Mouse (Mus musculus): ENCODE results near the gene Mknk2. TPM values are rescaled to one million over a fixed set of nuclear protein-coding genes. Genes with fewer than 3 reads are reported as not detected.
A peak's percentile ranks its signal among the peaks of the same experiment; 100 is the strongest.
"Not testable (repeated sequence)": the region's sequence is repeated elsewhere in the genome, so short reads cannot be mapped to it uniquely, and the experiment has no call there.

Gene Mknk2
- polyA plus RNA-seq, 1 experiment from 2014 or later, result 124 TPM

- Histone ChIP-seq H3K27me3 (replicated peaks) (no peaks in the 10 kb centered on the region), H3K4me1 (peaks cover 69% of the 10 kb centered on the region), H3K4me3 (peak overlapping the region; percentile 84), H3K27ac (peak overlapping the region; percentile 88), H3K4me2 (peak overlapping the region; percentile 98), H3K9me3 (replicated peaks) (no peaks in the 10 kb centered on the region), H3K9ac (peak overlapping the region; percentile 96), H3K36me3 (no peaks in the 10 kb centered on the region)
- ATAC-seq, result peak; percentile 71
- 1% methylated on average over 72 of the region's 72 CpGs for WGBS (ENCODE audit: insufficient replicate concordance)
Observed at GRCm38 (mm10) chr10:80656130-80656862, 21.6 kb downstream of the Mknk2 start.

- H3K27me3 ChIP-seq (replicated peaks), result no peaks in the 10 kb centered on the region
- WGBS (ENCODE audit: insufficient replicate concordance), result 4% methylated on average over 12 of the region's 12 CpGs
- H3K4me3 ChIP-seq, result peak overlapping the region; percentile 84
- H3K4me2 ChIP-seq, result peak overlapping the region; percentile 98
- H3K27ac ChIP-seq, result peak overlapping the region; percentile 88
- no peaks in the 10 kb centered on the region for H3K36me3 ChIP-seq
- H3K4me1 ChIP-seq, result peaks cover 64% of the 10 kb centered on the region
- H3K9me3 ChIP-seq (replicated peaks), result no peaks in the 10 kb centered on the region
- H3K9ac ChIP-seq, result peak overlapping the region; percentile 96
- peak; percentile 28 for ATAC-seq
Observed at GRCm38 (mm10) chr10:80655406-80656129, 22.3 kb downstream of the Mknk2 start.

GRCm38 (mm10) chr10:80654866-80655265 is 23.0 kb downstream of the Mknk2 start:
- Histone ChIP-seq H3K27ac (no peak overlapping the region), H3K36me3 (no peaks in the 10 kb centered on the region), H3K4me1 (peaks cover 64% of the 10 kb centered on the region), H3K27me3 (replicated peaks) (no peaks in the 10 kb centered on the region), H3K4me3 (no peak overlapping the region; the same call in 1 of the 2 replicates), H3K4me2 (peak overlapping the region; percentile 98), H3K9ac (peak overlapping the region; percentile 96; the same call in 1 of the 2 replicates), H3K9me3 (replicated peaks) (no peaks in the 10 kb centered on the region)
- WGBS (ENCODE audit: insufficient replicate concordance), result 86% methylated on average over 6 of the region's 6 CpGs
- no peak for ATAC-seq

- Histone ChIP-seq H3K4me3 (no peak overlapping the region), H3K9me3 (replicated peaks) (no peaks in the 10 kb centered on the region), H3K27me3 (replicated peaks) (no peaks in the 10 kb centered on the region), H3K4me1 (peaks cover 48% of the 10 kb centered on the region), H3K36me3 (no peaks in the 10 kb centered on the region), H3K9ac (no peak overlapping the region), H3K4me2 (no peak overlapping the region), H3K27ac (peak overlapping the region; percentile 37; the same call in 1 of the 2 replicates)
- 73% methylated on average over 6 of the region's 6 CpGs for WGBS (ENCODE audit: insufficient replicate concordance)
- no peak for ATAC-seq
Observed at GRCm38 (mm10) chr10:80653156-80653720, 24.7 kb downstream of the Mknk2 start.

GRCm38 (mm10) chr10:80650392-80650791 is 27.5 kb downstream of the Mknk2 start:
- Histone ChIP-seq H3K27me3 (replicated peaks) (no peaks in the 10 kb centered on the region), H3K9ac (no peak overlapping the region), H3K9me3 (replicated peaks) (no peaks in the 10 kb centered on the region), H3K4me1 (peaks cover 24% of the 10 kb centered on the region), H3K36me3 (peaks cover 22% of the 10 kb centered on the region), H3K4me2 (no peak overlapping the region), H3K27ac (no peak overlapping the region), H3K4me3 (no peak overlapping the region)
- WGBS (ENCODE audit: insufficient replicate concordance), result 84% methylated on average over 10 of the region's 10 CpGs
- ATAC-seq, result no peak

GRCm38 (mm10) chr10:80649910-80650309 is 28.0 kb downstream of the Mknk2 start:
- not testable (repeated sequence) for H3K4me3 ChIP-seq; H3K27ac ChIP-seq; H3K9me3 ChIP-seq (replicated peaks); H3K9ac ChIP-seq; H3K4me2 ChIP-seq; H3K27me3 ChIP-seq (replicated peaks); ATAC-seq
- H3K36me3 ChIP-seq, result peaks cover 27% of the 10 kb centered on the region
- 72% methylated on average over 6 of the region's 6 CpGs for WGBS (ENCODE audit: insufficient replicate concordance)
- peaks cover 20% of the 10 kb centered on the region for H3K4me1 ChIP-seq

DNA sequence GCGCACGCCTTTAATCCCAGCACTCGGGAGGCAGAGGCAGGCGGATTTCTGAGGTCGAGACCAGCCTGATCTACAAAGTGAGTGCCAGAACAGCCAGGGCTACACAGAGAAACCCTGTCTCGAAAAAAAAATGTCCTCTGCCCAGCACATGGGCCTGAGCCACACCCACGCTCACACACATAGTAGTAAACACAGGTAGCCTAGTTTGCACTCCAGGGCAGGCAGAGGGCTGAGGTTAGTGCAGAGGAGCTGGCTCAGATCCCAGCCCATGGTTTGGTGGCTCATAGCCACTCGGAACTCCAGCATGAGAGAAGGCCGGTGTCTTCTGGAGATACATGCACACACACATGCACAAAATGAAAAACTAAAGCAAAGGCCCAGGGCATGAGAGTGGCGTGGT is 31.0 kb downstream of the Mknk2 start:
- H3K4me1 ChIP-seq, result no peaks in the 10 kb centered on the region

DNA sequence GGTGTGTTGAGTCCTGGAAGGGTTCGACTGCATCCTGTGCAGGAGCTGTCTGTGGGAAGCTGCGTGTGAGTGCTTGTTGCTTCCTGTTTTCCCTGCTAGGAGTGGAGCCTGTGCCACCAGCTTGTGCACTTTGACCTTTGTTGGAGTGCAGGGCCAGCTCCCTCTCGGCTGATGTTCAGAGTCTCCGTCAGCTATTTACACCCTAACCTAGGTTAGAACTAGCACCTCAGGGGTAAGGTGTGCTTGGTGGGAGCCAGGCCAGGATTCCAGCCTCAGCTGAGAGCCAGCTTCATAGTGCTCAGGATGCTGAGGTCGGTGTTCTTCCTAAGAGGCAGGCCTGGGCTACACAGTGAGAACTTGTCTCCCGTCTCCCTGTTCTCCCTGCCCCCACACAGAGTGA is 42.6 kb downstream of the Mknk2 start:
- Histone ChIP-seq H3K27ac (0 out of 2 replicates have a peak overlapping the region, but pooled peaks have one; percentile 5), H3K4me3 (no peak overlapping the region), H3K9ac (no peak overlapping the region), H3K9me3 (replicated peaks) (no peaks in the 10 kb centered on the region), H3K36me3 (peaks cover 84% of the 10 kb centered on the region), H3K27me3 (replicated peaks) (no peaks in the 10 kb centered on the region), H3K4me1 (peaks cover 14% of the 10 kb centered on the region; the same call in 1 of the 2 replicates), H3K4me2 (no peak overlapping the region)
- WGBS (ENCODE audit: insufficient replicate concordance), result 73% methylated on average over 6 of the region's 6 CpGs
- no peak for ATAC-seq

More for the DNA sequence above, 31.0 kb downstream of the Mknk2 start:
- Histone ChIP-seq H3K9me3 (replicated peaks) (no peaks in the 10 kb centered on the region), H3K36me3 (peaks cover 56% of the 10 kb centered on the region), H3K27me3 (replicated peaks) (no peaks in the 10 kb centered on the region), H3K9ac (no peak overlapping the region), H3K27ac (no peak overlapping the region), H3K4me2 (no peak overlapping the region), H3K4me3 (no peak overlapping the region)
- ATAC-seq, result no peak
- 79% methylated on average over 10 of the region's 10 CpGs for WGBS (ENCODE audit: insufficient replicate concordance)

GRCm38 (mm10) chr10:80628925-80629324 is 49.0 kb downstream of the Mknk2 start:
- Histone ChIP-seq H3K36me3 (peaks cover 41% of the 10 kb centered on the region), H3K27me3 (replicated peaks) (no peaks in the 10 kb centered on the region), H3K4me2 (no peak overlapping the region), H3K4me1 (peaks cover 57% of the 10 kb centered on the region), H3K27ac (no peak overlapping the region), H3K9me3 (replicated peaks) (no peaks in the 10 kb centered on the region), H3K9ac (no peak overlapping the region), H3K4me3 (no peak overlapping the region)
- WGBS (ENCODE audit: insufficient replicate concordance), result 76% methylated on average over 9 of the region's 9 CpGs
- ATAC-seq, result no peak

DNA sequence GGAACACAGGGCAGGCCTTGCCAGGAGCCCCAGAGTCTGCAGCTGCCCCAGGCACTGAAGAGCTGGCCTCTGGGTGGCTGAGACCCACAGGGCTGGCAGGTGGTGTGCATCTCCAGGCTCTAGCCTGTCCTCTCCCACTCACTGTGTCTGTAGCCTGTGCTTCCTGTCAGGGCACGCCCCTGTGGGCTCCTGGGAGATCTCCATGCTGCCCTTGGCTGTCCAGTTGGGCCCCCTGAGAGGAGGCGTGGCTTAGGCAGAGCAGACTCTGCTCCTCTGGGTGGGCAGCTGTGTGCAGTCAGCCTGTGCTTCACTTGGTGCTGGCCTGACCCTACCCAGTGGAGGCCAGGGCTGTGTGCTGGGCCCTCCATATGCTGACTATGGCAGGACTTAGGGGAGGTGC is 50.2 kb downstream of the Mknk2 start:
- H3K27me3 ChIP-seq (replicated peaks), result no peaks in the 10 kb centered on the region
- peak overlapping the region; percentile 38; the same call in 1 of the 2 replicates for H3K27ac ChIP-seq
- H3K9me3 ChIP-seq (replicated peaks), result no peaks in the 10 kb centered on the region
- ATAC-seq, result peak; percentile 24; the same call in 1 of the 2 replicates
- H3K4me1 ChIP-seq, result peaks cover 67% of the 10 kb centered on the region
- no peak overlapping the region for H3K4me2 ChIP-seq
- peaks cover 38% of the 10 kb centered on the region for H3K36me3 ChIP-seq
- no peak overlapping the region for H3K4me3 ChIP-seq
- 46% methylated on average over 2 of the region's 2 CpGs for WGBS (ENCODE audit: insufficient replicate concordance)
- peak overlapping the region; percentile 33 for H3K9ac ChIP-seq

- H3K4me3 ChIP-seq, result no peak overlapping the region
- no peak overlapping the region for H3K4me2 ChIP-seq
- peaks cover 76% of the 10 kb centered on the region for H3K4me1 ChIP-seq
- WGBS (ENCODE audit: insufficient replicate concordance), result 87% methylated on average over 4 of the region's 4 CpGs
- H3K9me3 ChIP-seq (replicated peaks), result no peaks in the 10 kb centered on the region
- no peaks in the 10 kb centered on the region for H3K27me3 ChIP-seq (replicated peaks)
- H3K9ac ChIP-seq, result peak overlapping the region; percentile 8; the same call in 1 of the 2 replicates
- ATAC-seq, result no peak
- peaks cover 25% of the 10 kb centered on the region; the same call in 1 of the 2 replicates for H3K36me3 ChIP-seq
- peak overlapping the region; percentile 96; the same call in 1 of the 2 replicates for H3K27ac ChIP-seq
Observed at GRCm38 (mm10) chr10:80625764-80626163, 52.1 kb downstream of the Mknk2 start.
